Mouse (Mus musculus) gastrocnemius, postnatal 4 days (tissue): ENCODE measurements around the gene Chrna5. TPM values are rescaled to one million over a fixed set of nuclear protein-coding genes. Genes with fewer than 3 reads are reported as not detected.

Experiments
- DNase-seq, 2 experiments: peaks; one replicate each; pipeline ENCODE4 v3.0.0; 2021 to 2022; ENCODE audit warnings: low spot score in 2 of 2, mixed read lengths in 2 of 2
- total RNA-seq, 2 experiments: library from RNA; stranded (reverse); gene quantifications; 2 replicates each; pipeline ENCODE4 v1.2.3; 2021

Chrna5 gene
- total RNA-seq, 2 experiments from 2014 or later: 0.22 to 0.23 TPM

DNA sequence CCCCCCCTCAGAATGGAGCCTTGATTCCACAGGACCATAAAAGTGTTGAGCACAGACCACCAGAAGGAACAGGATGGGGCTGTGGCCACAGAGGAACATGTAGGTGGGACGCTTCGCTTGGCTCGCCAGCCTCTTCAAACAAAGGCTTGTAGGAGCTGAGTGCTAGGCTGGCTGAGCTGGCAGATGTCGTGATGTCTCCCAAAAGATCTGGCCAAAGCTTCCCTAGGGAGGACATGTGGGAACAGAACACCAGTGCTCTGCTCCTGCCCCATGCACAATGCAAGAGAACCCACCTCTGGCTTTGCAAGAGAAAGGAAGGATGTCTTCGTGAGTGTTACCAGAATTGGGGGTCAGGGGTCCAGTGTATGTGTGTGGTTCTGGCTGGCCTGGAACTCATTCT, 42.6 kb downstream of the Chrna5 start:
- no peak for DNase-seq

DNA sequence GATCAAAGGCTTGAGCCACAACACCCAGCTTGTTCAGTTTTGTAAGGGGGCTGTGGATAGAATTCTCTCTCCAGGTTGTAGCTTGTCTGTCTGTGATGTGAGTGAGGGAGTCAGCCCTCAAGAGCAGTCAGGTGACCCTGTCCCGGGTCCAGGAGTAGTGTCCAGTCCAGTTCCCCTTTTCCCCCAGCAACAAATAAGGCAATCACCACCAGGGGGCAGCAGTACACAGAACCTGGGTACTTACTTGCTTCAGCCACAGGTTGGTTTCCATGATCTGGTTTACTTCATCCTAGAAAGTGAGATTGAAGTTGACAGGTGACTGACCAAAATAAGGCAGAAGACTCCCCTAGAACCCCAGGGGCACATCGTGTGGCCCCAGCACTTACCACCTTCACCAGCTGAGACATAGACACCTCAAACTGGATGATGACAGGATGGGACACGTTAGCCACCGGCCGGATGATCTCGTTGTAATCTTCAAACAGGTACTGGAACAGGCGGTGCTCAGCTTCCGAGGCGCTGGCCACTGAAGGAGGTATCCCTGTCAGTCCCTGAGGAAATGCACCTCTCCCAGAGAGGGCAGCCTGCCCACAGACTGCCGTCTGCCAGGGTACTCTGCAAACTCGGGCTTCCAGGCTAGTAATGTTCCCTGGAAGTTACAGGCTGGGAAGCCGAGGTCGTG, 43.4 kb downstream of the Chrna5 start:
- peak; percentile 63 to 80 for DNase-seq

DNA sequence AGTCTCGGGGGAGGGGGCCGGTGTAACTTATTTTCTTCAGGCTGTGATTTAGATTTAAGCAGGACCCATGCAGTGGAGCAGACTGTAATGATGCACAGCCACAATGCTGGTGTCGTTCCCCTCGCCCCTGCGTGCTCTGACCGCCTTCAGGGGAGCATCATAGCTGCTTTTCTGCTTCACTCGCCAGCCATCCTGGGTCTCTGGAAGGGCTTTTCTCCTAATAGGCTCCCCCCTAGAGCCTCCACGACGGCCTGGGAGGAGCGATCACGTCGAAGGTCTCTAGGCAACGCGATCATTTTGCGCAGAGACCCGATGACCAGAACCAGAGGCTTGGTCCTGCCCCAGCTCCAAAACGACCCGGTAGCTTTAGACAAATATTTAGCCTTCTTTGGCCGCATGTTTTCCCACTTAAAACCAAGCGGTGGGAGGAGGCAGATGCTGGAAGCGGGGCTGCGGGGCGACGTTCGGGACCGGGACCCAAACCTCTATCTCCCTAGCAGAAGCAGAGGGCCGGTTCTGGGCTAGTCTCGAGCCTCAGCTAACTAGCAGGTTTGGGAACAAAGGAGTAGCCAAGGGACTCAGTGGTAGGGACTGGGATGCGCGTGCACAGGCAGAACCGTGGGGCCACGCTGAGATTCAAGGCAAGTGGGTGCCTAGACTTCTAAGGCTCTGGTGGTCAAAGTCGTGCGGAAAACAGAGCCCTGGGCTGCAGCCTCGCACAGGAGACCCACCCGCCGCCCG, 45.0 kb downstream of the Chrna5 start:
- no peak for DNase-seq

DNA sequence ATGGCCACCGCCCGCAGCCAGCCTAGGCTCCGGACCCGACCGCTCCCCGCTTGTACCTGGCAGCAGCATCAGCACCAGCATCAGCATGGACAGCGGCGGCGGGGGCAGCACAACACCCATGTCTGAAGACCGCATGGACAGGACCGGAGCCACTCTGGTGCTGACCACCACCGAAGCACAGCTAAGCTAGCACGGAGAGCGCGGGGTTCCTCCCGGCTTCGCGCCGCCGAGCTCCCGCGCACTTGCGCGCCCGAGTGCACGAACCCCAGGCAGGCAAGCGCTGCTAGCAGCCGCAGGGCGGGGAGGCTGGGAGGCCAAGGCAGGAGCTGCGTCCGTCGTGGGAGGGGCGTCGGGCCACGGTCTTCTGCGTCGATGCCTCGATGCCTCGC, 45.6 kb downstream of the Chrna5 start, which contains the start of gene Chrna3:
Gene Chrna3, minus strand, starts transcription at position 288 of the 389 bp plus-strand sequence.
- no peak for DNase-seq

DNA sequence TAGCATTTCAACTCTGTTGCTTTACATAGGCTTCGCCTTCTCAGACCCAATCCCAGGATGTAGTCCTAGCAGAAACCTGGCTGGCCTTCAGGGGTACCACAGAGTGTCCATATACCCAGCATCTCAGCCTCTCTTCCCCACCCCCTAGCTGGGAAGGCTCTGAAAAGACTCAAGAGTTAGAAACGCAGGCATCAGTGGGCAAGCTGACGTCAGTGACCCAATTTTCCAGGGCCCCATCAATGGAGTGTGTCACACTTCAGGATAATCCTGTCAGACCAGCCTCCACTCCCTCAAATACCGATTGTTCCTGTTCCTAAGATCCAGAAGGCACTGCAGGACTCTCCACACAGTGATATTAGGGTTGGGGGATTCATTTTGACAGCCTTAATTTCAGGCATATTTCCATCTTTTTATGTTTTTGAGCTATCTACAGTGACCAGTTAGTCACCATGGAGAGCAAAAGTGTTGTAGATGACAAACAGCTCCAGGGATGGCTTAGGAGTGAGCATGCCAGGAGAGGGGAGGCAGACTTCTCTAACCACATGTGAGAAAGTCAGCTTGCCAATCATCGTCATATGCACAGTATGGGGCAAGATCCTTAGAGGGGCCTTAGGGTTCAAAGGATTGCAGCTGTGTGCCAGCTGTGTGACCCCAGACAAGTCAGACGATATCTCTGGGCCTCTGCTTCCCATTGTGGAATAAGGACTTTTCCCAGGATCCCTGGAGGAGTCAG, 50.9 kb downstream of the Chrna5 start:
- no peak for DNase-seq

DNA sequence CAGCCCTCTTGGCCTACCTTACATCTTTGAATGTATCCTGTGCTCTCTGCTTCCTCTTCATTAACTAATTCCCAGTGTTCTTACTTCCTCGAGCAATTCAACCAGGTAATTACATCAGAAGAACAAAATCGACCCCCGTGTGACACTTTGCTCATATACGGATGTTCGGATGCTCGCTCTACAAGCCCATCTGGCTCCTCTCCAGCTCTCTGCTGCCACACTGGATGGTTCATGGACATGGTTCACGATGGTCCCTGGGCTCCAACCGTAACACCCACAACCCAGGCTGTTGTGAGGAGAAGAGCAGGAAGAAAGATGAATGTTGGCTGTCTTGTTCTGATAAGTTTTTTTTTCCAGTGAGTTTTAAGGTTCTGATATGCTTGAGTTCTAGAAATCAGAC, 58.3 kb downstream of the Chrna5 start:
- no peak for DNase-seq

DNA sequence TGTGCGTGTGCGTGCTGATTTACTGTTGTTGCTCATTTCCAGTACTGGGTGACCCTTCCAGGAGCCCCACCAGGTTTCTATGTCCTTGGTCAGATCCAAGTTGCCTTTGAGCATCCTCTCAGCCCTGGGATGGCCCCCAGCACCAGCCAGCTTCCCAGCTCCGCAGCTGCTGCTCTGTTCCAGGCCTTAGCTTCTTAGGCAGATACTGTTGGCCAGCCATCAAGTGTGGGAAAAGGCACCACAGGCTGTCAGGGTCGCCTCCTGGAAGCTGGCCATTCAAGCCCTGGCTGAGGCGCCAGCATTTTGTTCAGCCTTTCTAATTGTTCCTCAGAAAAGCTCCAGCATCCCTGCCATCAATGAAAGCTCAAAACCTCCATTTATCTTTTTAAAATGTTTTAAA, 59.3 kb downstream of the Chrna5 start:
- peak in 1 of 2 experiments; percentile 19 for DNase-seq

DNA sequence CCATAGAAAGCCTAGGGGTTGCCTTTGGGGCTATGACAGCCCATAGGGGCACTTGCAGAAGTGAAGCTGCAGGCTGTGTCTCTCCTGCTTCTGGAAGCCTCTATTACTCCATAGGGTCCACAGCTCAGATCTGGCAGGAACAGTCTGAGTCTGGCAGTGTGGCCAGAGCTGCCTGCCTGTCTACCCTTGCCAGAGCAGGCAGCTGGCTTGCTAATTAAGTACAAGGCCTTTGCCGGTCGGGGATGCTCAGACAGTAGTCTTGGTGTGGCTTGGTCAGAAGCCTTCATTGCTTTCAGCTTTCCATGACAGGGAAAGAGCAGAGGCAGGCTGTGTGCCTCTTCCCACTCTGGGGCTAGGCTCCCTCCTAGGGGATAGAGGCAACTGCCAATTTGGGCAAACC, 60.7 kb downstream of the Chrna5 start:
- no peak for DNase-seq

DNA sequence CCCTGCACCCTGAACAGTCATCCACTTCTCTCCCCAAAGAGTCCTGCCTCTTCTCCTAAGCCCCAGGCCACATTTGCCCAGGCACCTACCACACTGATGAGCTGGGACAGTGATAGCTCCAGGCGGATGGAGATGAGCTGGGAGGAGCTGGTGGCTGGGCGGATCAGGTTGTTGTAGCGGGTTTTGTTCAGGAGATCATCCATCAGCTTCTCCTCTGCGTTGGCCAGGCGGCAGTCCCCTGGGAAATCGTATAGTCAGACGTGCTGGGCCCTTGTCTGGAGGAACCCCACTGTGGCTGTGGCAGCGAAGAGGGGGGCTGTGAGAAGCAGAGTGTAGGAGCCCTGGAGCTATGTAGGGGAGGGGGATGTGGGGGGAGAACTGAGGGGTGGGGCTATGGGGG, 63.0 kb downstream of the Chrna5 start:
- DNase-seq: no peak

DNA sequence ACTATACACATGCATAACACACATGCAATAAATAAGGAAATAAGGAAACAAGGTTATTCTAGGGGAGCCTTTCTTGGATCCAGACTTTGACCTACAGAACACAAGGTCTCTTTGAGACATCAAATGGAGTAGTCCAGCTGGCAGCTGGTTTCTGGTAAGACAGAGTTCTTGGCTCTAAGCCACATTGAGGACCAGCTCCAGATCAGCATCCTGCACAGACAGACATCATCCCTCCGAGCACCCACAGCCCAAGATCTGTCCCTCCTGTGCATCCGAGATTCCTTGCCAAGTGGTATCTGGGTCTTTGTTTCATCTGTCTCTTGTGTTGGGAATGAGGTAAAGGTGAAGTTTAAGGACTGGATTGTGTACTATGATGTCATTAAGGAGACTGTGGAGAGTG, 64.3 kb downstream of the Chrna5 start:
- DNase-seq: no peak

DNA sequence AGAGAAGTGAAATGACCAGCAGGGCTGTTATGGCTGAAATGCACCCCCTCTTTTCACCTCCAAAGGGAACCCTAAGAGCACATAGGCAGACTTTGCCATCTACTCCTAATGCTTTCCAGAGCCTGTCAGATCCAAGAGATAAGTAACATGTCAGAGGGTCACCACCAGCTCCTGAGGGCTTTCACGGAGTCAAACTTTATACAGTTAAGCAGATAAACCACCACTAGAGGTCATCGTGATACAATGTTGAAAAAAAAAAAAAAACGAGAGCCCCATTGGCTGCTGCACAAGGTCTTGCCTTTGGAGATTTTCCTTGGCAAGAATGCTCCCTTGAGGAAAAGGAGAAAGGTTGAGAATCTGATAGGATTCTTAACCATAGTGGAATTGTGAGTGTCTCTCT, 66.1 kb downstream of the Chrna5 start:
- no peak for DNase-seq

DNA sequence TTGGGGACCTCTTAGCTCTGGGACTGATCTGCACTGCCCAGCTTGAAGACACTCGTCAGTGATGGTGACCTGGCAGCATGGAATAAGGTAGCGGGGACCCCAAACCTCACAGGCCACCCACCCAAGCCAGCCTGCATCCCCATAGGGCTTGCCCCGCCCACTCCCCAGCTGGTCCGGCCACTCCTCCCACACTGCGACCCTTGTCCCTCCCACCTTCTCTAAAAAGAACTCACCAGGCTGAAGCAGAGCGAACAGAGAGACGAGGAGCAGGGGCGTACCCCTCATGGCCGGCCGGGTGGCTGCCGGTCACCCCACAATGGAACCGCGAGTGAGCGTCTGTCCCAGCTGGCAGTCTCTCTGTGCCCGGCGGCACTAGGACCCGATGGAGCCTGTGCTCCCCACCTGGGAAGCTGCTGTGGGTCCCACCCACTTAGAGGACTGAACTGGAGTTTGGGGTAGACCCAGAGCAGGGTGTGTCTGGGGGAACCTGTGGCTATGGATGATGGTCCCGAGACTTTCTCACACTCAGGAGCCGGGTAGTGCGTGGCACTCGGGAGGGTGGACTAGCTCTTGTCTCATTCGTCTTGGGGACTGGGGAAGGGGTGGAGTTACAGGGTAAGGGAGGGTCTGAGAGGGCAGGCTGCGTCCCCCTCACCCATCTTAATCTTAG, 67.7 kb downstream of the Chrna5 start, which contains the start of gene Chrnb4:
Gene Chrnb4, minus strand, starts transcription at position 569 of the 670 bp plus-strand sequence.
- no peak for DNase-seq

DNA sequence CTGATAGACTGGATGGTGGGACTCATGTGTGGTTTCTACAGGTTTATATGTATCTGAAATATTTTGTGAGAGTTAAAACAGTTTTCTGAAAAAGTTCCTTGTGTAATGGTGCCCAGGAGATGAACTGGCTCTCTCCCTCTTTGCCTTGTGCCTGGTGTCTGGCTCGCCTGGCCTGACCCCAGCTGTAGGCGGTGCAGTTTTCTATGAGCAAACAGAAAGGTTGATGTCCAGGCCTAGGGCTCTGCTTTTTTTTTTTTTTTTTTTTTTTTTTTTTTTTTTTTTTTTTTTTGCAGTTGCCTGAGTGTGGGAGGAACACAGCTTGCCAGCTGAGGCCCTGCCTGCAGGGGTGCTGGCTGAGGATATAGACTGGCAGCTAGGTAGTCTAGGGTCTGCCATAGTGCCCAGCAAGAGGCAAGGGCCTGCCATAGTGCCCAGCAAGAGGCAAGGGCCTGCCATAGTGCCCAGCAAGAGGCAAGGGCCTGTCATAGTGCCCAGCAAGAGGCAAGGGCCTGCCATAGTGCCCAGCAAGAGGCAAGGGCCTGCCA, 74.8 kb downstream of the Chrna5 start:
- no peak for DNase-seq

Other genes starting within 250 kb of the Chrna5 start
- 10 to 100 TPM; 44.2 to 45.1 TPM for gene Wdr61, start 246.4 kb upstream of the Chrna5 start, total RNA-seq
- 10 to 100 TPM; 17.0 to 18.4 TPM for gene Crabp1, start 216.1 kb upstream of the Chrna5 start, total RNA-seq
- 10 to 100 TPM; 40.5 to 43.5 TPM for gene Ireb2, start 117.1 kb upstream of the Chrna5 start, total RNA-seq
- gene Hykk, start 63.6 kb upstream of the Chrna5 start, total RNA-seq: 1 to 10 TPM; 4.8 to 5.1 TPM
- 100 to 1,000 TPM; 170 to 194 TPM for gene Psma4, start 30.1 kb upstream of the Chrna5 start, total RNA-seq
- under 1 TPM in 1 of 2 experiments, not detected in 1; 0.36 TPM for gene AY074887, start 29.9 kb upstream of the Chrna5 start, total RNA-seq
- gene Chrna3, start 45.7 kb downstream of the Chrna5 start, total RNA-seq: under 1 TPM in 1 of 2 experiments, not detected in 1; 0.10 TPM
- under 1 TPM; 0.10 to 0.20 TPM for gene Chrnb4, start 67.9 kb downstream of the Chrna5 start, total RNA-seq
- 10 to 100 TPM; 26.7 to 27.2 TPM for gene Ube2q2, start 168.0 kb downstream of the Chrna5 start, total RNA-seq
- gene Fbxo22, start 228.0 kb downstream of the Chrna5 start, total RNA-seq: 10 to 100 TPM; 21.0 to 23.9 TPM